Mouse (Mus musculus) lung, postnatal 0 days (tissue): ENCODE data around the gene Cyp27b1.

Experiments
- CTCF ChIP-seq: IDR thresholded peaks from 2 replicates; pipeline ENCODE4 v1.5.1; 2016; ENCODE audit warnings: antibody characterized with exemption, mild to moderate bottlenecking
- EP300 ChIP-seq: IDR thresholded peaks from 2 replicates; pipeline ENCODE4 v1.6.1; 2016; ENCODE audit warnings: antibody characterized with exemption, mild to moderate bottlenecking, control low read depth

- TF ChIP-seq CTCF (no peak; the same call in 1 of the 2 replicates), EP300 (no peak)
These were observed 37.6 kb downstream of the Cyp27b1 start for GRCm38 (mm10) chr10:127085633-127086032.
